ENCODE assay signal across 16 mouse cellular contexts in genomic region chr5:75784998-75785593, GRCm38 (mm10).
DNase-seq lines count a peak whose midpoint lies in the region; ATAC-seq and TF ChIP-seq lines count a peak whose summit lies in the region.
"Had no signal": no experiment of that assay in that cellular context is flagged by ENCODE, and none has a peak within 500 bp of the region (broad histone marks: within the 10 kb centered on the region; RNA-seq: fewer than 3 reads in every experiment).

No protein-coding gene starts in this region.

- no peak for TF ChIP-seq CTCF in lung, embryonic 14.5 days (IDR thresholded peaks at IDR 0.05; ENCODE audit: low read depth)
- 0 out of 2 replicates have a peak, but pooled peaks have one; percentile 8 for TF ChIP-seq CTCF in lung, postnatal 0 days (IDR thresholded peaks at IDR 0.05)
- TF ChIP-seq CTCF in left cerebral cortex, adult 2 months (IDR thresholded peaks at IDR 0.05) = no peak

- no peaks in the 10 kb centered on the region for H3K4me1 ChIP-seq in lung, embryonic 14.5 days (ENCODE audit: insufficient read depth)
- H3K4me1 ChIP-seq in lung, postnatal 0 days (ENCODE audit: insufficient read depth, low read depth, low read length) = no peaks in the 10 kb centered on the region
- H3K4me1 ChIP-seq: embryonic facial prominence, embryonic 10.5 days; hindbrain, embryonic 15.5 days had no signal

- no peak overlapping the region for H3K9ac ChIP-seq in lung, embryonic 14.5 days
- no peak overlapping the region for H3K9ac ChIP-seq in lung, postnatal 0 days (replicated peaks; ENCODE audit: low read depth)
- H3K9ac ChIP-seq: hindbrain, embryonic 15.5 days had no signal

- intact Hi-C loops in left cerebral cortex, adult 2 months (cut with DNase I) = no loop called here

- H3K27ac ChIP-seq in lung, embryonic 14.5 days (ENCODE audit: low read depth) = no peak overlapping the region
- H3K27ac ChIP-seq in lung, postnatal 0 days (ENCODE audit: low read length) = no peak overlapping the region
- H3K27ac ChIP-seq in left cerebral cortex, adult 2 months = no peak overlapping the region
- H3K27ac ChIP-seq: embryonic facial prominence, embryonic 10.5 days; hindbrain, embryonic 15.5 days had no signal

- H3K27me3 ChIP-seq in lung, embryonic 14.5 days (ENCODE audit: insufficient read depth, low read length) = no peaks in the 10 kb centered on the region
- no peaks in the 10 kb centered on the region for H3K27me3 ChIP-seq in lung, postnatal 0 days (replicated peaks; ENCODE audit: insufficient read depth, low read length)
- H3K27me3 ChIP-seq: hindbrain, embryonic 15.5 days had no signal

- TF ChIP-seq EP300 in lung, postnatal 0 days (IDR thresholded peaks at IDR 0.05) = no peak

- no peak overlapping the region for H3K4me2 ChIP-seq in lung, embryonic 14.5 days
- H3K4me2 ChIP-seq in lung, postnatal 0 days (replicated peaks; ENCODE audit: low read depth, low read length) = no peak overlapping the region
- H3K4me2 ChIP-seq: hindbrain, embryonic 15.5 days had no signal

- H3K4me3 ChIP-seq in lung, embryonic 14.5 days (ENCODE audit: low read depth, low read length) = no peak overlapping the region
- no peak overlapping the region for H3K4me3 ChIP-seq in lung, postnatal 0 days (ENCODE audit: low read depth, low read length)
- no peak overlapping the region for H3K4me3 ChIP-seq in left cerebral cortex, adult 2 months
- H3K4me3 ChIP-seq: embryonic facial prominence, embryonic 10.5 days; hindbrain, embryonic 15.5 days had no signal

- no peaks in the 10 kb centered on the region for H3K9me3 ChIP-seq in lung, embryonic 14.5 days (ENCODE audit: low read depth, low read length)
- no peaks in the 10 kb centered on the region for H3K9me3 ChIP-seq in lung, postnatal 0 days (ENCODE audit: low read length)
- H3K9me3 ChIP-seq: embryonic facial prominence, embryonic 10.5 days; hindbrain, embryonic 15.5 days had no signal

- 55% methylated on average over 8 of the region's 8 CpGs for WGBS in lung, embryonic 14.5 days
- WGBS in lung, postnatal 0 days = 55% methylated on average over 8 of the region's 8 CpGs

- DNase-seq in heart, adult 11 months = peak; percentile 88
- no peak for DNase-seq in heart, adult 8-10 months (ENCODE audit: low spot score)
- DNase-seq in lung, embryonic 14.5 days = peak; percentile 73
- DNase-seq in lung, postnatal 25 days (ENCODE audit: low spot score) = no peak
- peak; percentile 80 for DNase-seq in lung, postnatal 0 days (ENCODE audit: low spot score)
- DNase-seq in lung, postnatal 10 days = peak; percentile 41
- DNase-seq in frontal cortex, postnatal 14 days (ENCODE audit: low spot score in 2 of 2) = no peak
- DNase-seq in left cerebral cortex, adult 2 months (ENCODE audit: extremely low spot score in 1 of 2, low spot score in 2 of 2) = no peak
- DNase-seq: adrenal gland, adult 2 months; cerebellum, adult 18-20 months; cerebellum, adult 9-11 months; cerebellum, postnatal 36 days; gastrocnemius, postnatal 14 days had no signal

- no peaks in the 10 kb centered on the region for H3K36me3 ChIP-seq in lung, embryonic 14.5 days (ENCODE audit: insufficient read depth)
- H3K36me3 ChIP-seq in lung, postnatal 0 days (ENCODE audit: insufficient read depth, low read length) = no peaks in the 10 kb centered on the region
- H3K36me3 ChIP-seq: embryonic facial prominence, embryonic 10.5 days; hindbrain, embryonic 15.5 days had no signal

- peak; percentile 69 for ATAC-seq in lung, embryonic 14.5 days (ENCODE audit: insufficient read depth)
- ATAC-seq in lung, postnatal 0 days = peak; percentile 87
- ATAC-seq: forebrain, embryonic 14.5 days had no signal

Comparison
In these comparisons a context has a peak if more than half of its experiments do, and no peak if none do; other contexts are left out.
1. DNase-seq: peak in heart, adult 11 months (single experiment), lung, embryonic 14.5 days (single experiment), lung, postnatal 0 days (single experiment) and lung, postnatal 10 days (single experiment); none in heart, adult 8-10 months (single experiment), lung, postnatal 25 days (single experiment), frontal cortex, postnatal 14 days (0 of 2) and left cerebral cortex, adult 2 months (0 of 2).